Mouse (Mus musculus): Measurements from ENCODE around the gene Fam240a. TPM values are rescaled to one million over a fixed set of nuclear protein-coding genes. Genes with fewer than 3 reads are reported as not detected.

Gene Fam240a
- total RNA-seq, 2 experiments from 2014 or later: not detected

DNA sequence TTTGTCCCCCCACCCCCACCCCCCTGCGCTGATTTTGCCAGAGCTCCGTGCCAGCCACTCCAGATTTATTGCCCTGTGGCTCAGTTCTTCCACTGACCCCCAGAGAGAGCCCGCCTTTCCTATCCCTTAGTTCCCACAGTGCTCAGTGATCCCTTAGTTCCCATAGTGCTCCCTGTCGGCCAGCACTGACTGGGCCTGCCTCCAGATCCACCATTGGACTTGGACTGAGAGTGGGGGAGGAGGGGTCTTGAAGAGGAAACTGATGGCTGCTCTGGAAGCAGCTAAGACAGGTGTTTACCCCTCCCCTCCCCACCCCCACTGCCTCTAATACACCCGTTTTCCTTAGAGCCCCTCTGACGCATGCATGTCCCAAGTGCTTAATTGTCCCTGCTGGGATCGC, 20.7 kb downstream of the Fam240a start:
- DNase-seq (ENCODE audit: low spot score in 2 of 2): no peak

DNA sequence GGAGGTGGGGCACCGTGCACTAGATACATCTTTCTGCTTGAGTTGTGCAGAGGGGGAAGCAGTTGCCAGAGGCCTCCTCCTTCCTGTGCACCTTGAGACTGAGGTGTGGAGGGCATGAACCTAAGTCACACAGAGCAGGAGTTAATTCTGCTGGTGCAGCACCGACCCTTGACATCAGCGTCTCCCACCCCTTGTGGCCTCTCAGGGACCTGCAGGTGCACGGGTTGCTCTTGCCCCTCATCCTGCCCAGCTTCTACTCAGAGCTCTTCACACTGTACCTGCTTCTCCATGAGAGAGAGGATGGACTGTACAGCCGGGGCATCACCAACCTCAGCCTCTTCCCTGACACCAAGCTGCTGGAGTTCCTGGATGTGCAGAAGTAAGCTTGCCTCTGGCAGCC, 21.2 kb downstream of the Fam240a start:
- no peak for DNase-seq (ENCODE audit: low spot score in 2 of 2)

DNA sequence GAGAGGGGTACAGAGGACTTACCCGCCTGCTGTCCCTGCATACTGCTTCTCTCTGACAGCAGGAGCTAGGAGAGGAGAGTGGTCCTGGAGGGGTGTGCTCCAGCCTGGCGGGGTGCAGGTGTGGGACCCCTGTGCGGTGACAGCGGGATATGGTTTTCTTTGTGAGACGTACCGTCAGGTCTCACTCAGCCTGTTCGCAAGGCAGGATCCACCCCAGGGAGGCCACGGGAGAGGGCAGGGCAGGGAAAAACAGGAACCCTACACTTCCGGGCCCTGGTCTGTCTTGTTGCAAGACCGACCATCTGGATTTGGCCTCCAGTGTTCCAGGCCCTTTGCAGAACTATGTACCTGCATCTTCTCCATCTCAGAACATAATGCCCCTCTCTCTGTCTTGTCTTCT, 23.2 kb downstream of the Fam240a start:
- DNase-seq (ENCODE audit: low spot score in 2 of 2): no peak

DNA sequence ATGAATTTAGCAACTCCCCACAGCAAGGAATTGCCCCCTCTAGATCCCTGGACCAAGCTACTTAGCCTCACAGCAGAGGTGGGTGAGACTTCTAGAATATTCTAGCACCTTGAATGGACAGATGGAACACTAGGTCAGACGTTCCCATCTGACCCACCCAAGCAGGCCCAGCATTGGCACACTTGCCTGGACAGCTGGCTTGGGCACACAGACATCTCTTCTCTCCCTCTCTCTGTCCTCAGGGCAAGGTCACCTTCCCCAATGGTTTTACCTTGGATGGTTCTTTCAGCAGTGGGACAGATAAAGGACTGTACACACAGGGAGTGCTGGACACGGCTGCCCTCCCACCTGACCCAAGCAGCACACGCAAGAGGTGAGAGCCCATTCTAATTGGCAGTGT, 24.1 kb downstream of the Fam240a start:
- DNase-seq (ENCODE audit: low spot score in 2 of 2): no peak

DNA sequence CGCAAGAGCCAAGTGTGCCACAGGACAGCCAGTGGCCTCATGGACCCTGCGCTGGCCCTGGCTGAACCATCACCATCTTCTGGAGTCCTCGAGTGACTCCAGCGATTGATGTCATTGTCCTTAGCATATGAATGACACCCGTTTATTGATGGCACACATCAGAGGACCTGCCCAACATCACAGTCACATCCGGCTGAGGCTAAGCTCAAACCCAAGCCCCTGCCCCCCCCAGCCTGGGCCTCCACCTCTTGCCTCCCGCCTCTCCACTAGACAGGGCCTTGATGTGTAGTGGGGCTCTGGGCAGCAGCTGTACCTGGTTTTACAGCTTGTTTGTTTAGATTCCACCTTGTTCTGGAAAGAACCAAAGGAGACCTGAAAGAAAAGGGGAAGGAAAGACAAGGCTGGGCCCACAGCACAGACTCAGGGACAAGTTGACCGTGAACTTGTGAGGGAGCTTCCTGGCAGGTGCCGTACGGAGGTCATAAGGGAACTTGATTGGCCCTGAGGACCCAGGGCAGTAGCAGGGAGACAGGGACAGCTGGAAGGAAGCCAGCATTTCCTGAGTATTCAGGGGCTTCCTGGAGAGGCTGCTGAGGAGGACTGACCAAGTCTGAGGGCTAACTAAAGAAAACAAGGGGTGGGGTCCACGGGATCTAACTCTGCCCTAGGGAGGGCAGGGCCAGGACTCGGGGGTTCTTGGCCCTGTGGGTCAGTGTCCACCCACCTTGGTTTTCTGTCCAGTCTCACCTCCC, 25.4 kb downstream of the Fam240a start:
- no peak for DNase-seq (ENCODE audit: low spot score in 2 of 2)

DNA sequence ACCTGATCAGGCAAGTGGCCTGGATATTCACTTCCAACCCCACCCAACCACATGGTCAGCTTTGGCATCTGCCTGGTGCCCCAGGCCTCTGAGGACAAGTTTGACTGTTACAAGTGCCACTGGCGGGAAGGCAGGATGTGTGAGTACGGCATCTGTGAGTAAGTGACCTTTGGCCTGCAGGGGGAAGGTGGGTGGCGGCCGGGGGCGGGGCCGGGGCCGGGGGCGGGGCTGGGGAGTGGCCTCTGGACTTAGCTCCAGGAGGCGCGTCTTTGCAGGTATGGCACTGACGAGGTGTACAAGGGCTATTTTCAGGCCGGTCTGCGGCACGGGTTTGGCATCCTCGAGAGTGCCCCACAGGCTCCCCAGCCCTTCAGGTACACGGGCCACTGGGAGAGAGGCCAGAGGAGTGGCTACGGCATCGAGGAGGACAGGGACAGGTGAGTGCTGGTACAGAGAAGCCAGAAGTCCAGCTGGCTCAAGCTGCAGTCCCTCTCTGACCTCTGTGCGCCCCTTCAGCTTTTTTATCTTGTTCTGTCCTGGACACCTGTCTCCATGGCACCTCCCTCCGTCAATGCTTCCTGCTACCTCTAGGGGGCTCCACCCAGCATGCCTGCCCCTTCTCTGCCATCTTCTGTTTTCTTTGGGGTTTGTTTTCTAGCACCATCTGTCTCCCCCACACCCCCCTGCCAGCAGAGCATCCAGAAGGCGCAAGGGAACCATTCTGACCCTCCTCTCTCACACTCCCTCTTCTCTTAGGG, 26.5 kb downstream of the Fam240a start:
- DNase-seq (ENCODE audit: low spot score in 2 of 2): no peak

DNA sequence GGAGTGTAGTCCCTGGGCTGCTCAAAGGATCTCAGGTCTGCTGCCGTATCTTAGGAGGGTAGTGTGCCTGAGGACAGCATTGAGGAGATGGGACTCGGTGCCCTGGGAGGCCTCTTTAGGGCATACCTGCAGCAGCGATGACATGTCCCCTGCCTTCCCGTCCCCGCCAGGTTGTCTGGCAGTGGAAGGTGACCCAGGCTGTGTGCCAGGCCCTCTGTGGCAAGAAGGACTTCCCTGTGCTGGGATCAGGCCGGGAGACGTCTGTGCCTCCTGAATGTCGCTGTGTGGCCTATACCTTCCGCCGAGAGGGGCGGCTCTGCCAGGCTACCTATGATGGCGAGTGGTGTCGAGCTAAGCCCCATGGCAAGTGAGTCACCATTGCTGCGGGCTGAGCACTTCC, 27.7 kb downstream of the Fam240a start:
- DNase-seq (ENCODE audit: low spot score in 2 of 2): no peak

DNA sequence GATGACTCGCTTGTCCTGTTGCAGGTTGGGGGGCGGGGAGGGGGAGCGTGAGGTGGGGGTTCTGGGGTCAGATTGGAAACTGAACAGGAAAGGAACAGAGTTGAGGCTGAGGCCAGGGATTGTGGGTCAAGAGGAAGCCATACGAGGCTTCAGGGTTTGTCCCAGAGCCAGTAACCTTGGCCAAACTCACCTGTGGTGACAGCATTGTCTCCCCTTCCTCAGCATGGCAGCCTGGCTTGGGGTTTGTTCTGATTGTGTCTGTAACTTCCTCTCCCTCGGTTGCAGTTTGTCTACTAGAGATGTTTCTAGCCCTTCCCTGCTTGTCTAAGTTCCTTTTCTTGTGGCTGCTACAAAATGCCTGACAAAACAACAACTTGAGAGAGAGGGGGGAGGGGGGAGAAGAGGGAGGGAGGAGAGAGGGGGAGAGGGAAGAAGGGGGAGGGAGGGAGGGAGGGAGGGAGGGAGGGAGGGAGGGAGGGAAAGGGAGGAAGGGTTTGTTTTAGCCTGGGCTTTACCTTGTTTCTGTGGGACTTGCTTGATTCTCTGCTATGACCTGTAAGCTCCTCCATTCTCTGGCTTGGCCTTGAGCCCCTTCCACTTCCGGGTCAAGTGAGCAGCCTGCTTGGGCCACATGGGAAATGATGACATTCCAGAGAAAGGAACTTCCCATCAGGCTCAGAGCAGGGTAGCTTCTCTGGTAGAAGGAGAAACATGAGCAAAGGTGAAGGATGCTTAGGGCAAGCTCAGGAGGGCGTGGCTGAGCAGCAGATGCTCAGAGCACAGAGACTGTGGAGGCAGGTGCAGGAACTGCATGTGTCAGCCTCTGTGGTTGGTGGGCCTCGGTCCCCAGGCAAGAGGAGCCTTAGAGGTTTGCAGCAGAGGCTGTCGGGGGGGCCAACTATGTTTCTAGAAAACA, 29.0 kb downstream of the Fam240a start:
- DNase-seq (ENCODE audit: low spot score in 2 of 2): no peak

DNA sequence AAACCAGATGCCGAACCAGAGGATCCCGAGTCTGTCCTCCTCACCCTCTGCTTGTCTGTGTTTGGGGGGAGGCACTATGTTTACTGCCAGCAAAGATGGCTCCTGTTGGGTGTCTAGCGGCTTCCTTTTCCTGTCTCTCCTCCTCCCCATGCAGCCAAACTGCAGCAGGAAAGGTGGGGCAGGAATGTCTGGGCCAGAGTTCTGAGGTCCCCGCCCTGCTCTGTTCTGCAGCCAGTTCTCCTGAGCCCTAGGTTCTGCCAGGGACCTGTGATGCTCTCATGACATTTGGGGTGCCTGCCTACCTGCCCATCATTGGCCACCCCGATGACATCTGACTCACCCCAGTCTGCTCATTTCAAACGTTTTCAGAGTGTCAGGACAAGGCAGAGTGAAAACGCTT, 34.7 kb downstream of the Fam240a start:
- DNase-seq (ENCODE audit: low spot score in 2 of 2): no peak

DNA sequence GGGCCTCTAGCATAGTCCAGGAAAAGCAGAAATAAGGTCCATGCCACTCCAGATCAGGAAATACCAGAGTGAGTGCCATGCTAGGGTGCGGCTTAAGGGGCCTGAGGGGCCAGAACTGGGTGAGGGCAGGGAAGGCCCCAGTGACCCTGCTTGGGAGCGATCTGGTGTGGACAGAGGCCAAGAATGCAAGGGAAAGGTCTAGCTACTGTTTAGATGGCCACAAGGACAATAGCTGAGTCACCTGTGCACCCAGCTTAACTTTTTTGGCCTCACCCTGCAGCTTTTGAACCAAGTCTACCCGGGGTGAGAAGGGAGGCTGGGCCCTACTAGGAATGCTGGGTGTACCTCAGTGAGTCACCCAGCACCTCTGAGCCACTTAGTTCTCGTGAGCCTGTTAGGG, 35.9 kb downstream of the Fam240a start:
- no peak for DNase-seq (ENCODE audit: low spot score in 2 of 2)

DNA sequence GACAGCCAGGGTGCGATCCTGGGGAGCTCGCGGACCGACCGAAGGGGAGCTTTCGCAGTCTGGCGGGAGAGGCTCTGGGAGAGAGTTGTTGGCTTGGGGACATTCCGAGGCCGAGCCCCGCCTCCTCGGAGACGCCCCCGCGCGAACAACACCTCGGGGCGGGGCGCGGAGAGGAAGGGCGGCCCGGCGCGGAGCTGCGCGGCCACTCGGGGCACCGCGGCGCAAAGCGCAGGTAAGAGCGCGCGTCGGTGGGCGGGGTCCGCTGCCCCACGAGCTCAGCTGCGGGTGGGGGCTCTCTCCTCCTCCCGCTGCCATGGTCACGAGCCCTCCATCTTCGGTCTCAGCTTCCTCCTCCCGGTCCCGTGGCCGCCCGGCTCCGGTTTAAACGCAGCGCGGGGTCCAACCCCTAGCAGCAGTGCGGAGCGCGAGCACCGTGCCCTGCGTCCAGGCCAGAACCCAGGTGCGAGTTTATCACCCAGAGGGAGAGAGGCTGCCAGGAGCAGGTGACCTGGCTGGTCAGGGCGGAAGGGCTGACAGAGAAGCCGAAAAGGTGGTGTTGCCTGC, 36.6 kb downstream of the Fam240a start, which contains the start of gene Tmie:
Gene Tmie (minus strand): TSS at position 116 of the 564 bp plus-strand sequence.
- peak; percentile 41 to 49 for DNase-seq (ENCODE audit: low spot score in 2 of 2)

DNA sequence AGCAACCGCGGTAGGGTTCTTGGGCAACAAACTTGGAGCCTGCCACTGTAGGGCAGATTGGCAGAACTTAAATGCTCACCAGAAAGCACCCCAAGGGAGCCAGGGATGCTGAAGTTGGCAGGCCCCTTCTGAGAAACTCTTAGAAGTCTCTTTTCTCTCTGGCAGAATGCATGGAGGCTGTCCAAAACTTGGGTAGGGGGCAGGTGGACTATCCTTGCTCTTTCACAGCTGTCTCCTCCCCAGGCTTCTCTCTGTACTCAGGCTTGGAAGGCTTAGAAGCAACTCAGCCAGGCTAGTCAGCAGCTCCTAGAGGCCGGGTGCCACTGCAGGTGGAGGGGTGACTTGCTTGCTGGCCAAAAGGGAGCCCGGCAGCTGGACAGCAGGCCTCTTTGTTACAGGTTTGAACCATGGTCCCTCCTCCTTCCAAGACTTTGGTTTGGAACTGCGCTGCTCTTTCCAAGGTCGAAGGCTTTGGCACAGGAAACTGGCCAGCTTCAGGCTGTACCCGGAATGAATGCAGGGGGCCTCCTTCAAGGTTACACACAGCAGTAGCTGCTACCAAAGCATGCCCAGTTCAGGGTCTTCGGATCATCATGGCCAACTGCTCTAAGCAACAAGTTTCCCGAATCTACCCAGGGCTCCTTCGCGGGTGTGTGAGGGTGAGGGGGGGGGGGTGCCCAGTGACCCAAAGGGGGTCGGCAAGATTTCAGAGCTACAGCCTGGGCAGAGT, 37.3 kb downstream of the Fam240a start, which contains the start of gene Als2cl:
Gene Als2cl (plus strand): TSS at position 680 of the 730 bp plus-strand sequence.
- DNase-seq (ENCODE audit: low spot score in 2 of 2): peak; percentile 45 to 70

DNA sequence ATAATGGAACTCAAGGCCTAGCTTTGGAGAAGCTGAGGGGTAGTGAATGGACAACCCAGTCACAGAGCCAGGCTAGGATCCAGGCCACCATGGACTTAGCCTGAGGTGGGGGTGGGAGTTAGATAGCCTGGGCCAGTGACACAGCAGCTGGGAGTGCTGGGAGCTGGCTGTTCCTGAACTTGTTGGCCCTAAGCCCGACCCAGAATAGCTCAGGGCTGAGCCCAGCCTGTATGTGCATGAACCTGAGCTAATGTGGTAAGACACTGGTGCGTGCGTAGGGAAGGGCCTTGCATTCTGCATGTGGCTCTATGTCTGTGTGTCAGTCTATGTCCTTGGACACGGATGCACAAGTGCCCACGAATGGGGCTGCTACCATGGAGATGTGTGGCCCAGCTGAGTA, 38.8 kb downstream of the Fam240a start:
- DNase-seq (ENCODE audit: low spot score in 2 of 2): peak in 1 of 2 experiments; percentile 56

DNA sequence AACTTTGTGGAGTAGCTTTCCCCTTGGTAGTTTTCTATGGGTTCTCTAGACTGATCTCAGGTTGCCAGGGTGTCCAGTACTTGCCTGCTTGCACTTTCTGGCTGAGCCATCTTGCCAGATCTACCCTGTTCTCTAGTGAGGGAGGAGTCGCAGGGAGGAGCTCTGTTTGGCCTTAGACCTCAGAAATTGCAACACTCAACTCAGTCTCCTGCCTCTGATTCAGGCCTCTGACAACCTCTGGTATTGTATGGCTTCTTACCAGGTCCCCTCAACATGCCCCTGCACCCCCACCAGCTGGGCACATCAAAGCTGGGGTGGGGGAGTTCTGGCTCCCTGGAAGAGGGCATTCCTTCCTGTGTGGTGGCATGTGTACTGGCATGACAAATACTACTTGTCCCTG, 39.3 kb downstream of the Fam240a start:
- no peak for DNase-seq (ENCODE audit: low spot score in 2 of 2)

DNA sequence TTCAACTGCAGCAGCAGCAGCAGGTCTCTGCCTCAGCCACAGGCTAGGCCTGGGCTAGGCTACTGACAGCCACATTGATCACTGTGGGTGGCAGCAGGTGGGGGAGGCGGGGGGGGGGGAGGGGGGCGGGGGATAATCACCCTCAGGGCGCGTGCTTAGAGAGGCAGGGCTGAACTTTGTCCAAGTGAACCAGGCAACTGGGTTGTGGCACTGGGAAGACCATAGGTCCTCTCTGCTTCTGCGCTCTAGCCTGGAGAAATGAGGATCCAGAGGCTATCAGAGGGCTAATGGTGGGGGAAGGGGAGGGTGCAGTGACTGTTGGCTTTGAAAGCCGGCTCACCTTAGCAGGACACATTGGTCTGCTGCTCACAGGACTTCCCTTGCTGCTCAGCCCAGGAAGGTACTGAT, 41.4 kb downstream of the Fam240a start:
- DNase-seq (ENCODE audit: low spot score in 2 of 2): no peak

DNA sequence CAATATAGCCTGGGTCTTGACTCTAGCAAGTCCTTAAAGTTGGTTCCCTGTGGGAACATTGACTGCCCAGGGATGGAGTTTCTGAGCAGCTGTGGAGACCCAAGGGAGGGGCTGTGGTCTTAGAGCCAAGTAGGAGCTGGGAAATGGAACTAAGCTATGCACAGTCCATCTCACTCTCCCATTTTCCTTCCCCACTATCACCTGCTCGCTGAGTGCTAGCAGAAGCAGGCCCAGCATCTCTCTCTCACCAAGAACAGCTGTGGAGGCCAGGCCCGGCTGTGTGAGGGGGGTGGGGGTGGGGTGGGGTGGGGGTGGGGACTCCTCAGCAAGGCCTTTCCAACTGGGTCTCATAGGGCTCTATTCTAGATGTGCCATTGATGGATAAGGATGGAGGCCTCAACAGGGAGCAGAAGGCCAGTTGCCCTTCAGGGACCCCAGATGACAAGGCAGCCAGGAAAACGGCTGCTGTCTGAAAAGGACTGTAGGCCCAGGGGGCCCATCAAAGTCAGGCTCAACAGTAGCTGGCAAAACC, 41.9 kb downstream of the Fam240a start:
- no peak for DNase-seq (ENCODE audit: low spot score in 2 of 2)

DNA sequence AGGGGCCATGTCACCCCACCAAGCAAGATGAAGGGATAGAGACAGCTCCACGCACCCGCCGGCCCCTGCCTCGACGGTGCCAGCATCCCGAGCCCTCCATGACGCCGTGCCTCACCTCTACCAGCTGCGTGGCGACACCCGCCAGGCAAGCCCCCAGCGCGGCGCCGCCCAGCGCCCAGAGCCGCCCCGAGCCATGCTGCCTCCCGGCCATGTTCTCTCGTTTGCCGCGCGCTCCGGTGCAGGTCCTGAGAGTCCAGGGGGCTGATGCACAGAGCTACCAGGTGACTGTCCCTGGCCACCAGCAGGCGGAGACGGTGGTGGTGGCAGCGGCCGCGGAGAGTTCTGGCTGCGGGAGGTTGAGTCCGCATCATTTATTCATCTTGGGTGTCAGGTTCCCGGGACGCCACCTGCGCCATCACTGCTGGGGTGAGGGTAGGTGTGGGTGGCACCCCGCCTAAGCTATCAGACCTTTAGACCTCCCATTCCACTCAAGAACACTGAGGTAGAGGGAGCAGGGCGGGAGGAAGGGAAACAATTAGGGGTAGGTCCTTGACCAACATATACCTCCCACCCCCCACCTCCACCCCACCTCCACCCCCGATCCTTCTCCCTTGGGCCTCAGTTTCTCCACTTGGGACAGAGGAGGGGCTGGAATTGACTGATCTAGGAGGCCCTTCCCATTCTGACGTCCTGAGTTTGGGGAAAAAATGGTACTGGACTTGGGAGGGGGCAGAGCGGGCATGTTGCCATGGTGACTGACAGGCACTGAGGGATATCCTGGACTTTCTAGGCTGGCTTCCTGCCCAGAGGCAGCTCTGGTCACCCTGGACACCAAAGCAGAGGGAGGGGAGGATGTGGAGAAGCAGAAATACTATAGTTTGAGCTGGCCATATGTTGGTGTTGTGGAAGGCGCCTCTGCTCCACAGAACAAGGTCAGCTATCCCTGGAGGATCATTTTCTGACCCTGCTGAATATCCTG, 42.7 kb downstream of the Fam240a start:
- DNase-seq (ENCODE audit: low spot score in 2 of 2): peak in 1 of 2 experiments; percentile 30

DNA sequence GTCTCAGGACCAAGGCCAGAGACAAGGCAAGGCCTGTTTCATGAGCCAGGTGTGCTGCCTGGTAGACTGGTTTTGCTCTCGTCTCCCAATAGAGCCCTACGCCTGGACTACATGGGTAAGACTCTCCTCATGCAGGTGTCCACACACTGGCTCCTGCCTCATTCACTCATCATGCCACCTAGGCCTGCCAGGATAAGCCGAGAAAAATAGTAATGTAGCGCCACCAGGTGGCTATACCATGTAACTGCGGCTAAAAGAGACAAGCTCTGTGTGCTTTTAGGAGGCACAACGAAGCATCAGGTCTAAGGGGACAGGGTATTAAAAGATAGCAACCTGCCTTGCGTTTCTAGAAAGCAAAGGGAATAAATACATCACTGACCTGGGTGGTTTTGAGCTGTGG, 45.6 kb downstream of the Fam240a start:
- DNase-seq (ENCODE audit: low spot score in 2 of 2): peak; percentile 60 to 77

Data from layer of hippocampus, postnatal 14 days (tissue).